ENCODE assay signal across 27 mouse cellular contexts in genomic region chr12:76360868-76361267, GRCm38 (mm10). TPM values are rescaled to one million over a fixed set of nuclear protein-coding genes. Genes with fewer than 3 reads are reported as not detected.
"Had no signal": no experiment of that assay in that cellular context is flagged by ENCODE, and none has a peak within 500 bp of the region (broad histone marks: within the 10 kb centered on the region; RNA-seq: fewer than 3 reads in every experiment).

No protein-coding gene starts in this region.

- H3K4me1 ChIP-seq: hindbrain, embryonic 13.5 days had no signal

- H3K36me3 ChIP-seq: heart, embryonic 15.5 days; hindbrain, embryonic 13.5 days; hindbrain, embryonic 15.5 days had no signal

- ATAC-seq: hindbrain, postnatal 0 days; intestine, embryonic 16.5 days had no signal

- H3K27me3 ChIP-seq: heart, embryonic 13.5 days; heart, embryonic 15.5 days; hindbrain, embryonic 13.5 days; hindbrain, embryonic 15.5 days; kidney, embryonic 15.5 days; limb, embryonic 12.5 days had no signal

- H3K27ac ChIP-seq: heart, embryonic 13.5 days; hindbrain, embryonic 13.5 days; hindbrain, embryonic 15.5 days; hindbrain, postnatal 0 days; kidney, postnatal 0 days; left cerebral cortex, adult 2 months; limb, embryonic 10.5 days had no signal

- H3K4me2 ChIP-seq: heart, embryonic 11.5 days; heart, embryonic 13.5 days; heart, embryonic 15.5 days; hindbrain, embryonic 13.5 days; hindbrain, embryonic 15.5 days; kidney, embryonic 15.5 days; limb, embryonic 12.5 days had no signal

- H3K9me3 ChIP-seq: heart, embryonic 13.5 days; heart, embryonic 15.5 days; hindbrain, embryonic 13.5 days; hindbrain, embryonic 15.5 days; kidney, embryonic 15.5 days; limb, embryonic 10.5 days; limb, embryonic 12.5 days had no signal

- H3K4me3 ChIP-seq: gastrocnemius, adult 2 months; heart, embryonic 13.5 days; heart, embryonic 15.5 days; hindbrain, embryonic 13.5 days; hindbrain, embryonic 15.5 days; kidney, embryonic 15.5 days; left cerebral cortex, adult 2 months; limb, embryonic 10.5 days; limb, embryonic 12.5 days had no signal

- H3K9ac ChIP-seq: heart, embryonic 13.5 days; heart, embryonic 15.5 days; hindbrain, embryonic 13.5 days; hindbrain, embryonic 15.5 days; kidney, embryonic 15.5 days; limb, embryonic 12.5 days had no signal

- DNase-seq: gastrocnemius, adult 2 months; gastrocnemius, postnatal 10 days; gastrocnemius, postnatal 25 days; heart, adult 18-20 months; heart, postnatal 14 days; heart, postnatal 36 days; kidney, adult 11 months; kidney, adult 2 months; kidney, adult 9 months; kidney, postnatal 14 days; kidney, postnatal 36 days; layer of hippocampus, adult 9-11 months had no signal

RNA-seq across cellular contexts. Expression of gene Ppp1r36, which starts 56.5 kb away (rescaled TPM):
- total RNA-seq: gastrocnemius, adult 2 months; gastrocnemius, postnatal 25 days; granulocyte monocyte progenitor cell, adult 5-6 weeks; heart, postnatal 36 days had no signal
- polyA plus RNA-seq: large intestine, adult 2 months; liver, adult 2 months had no signal
